Mouse (Mus musculus): Measurements from ENCODE around the gene Gm8094. TPM values are rescaled to one million over a fixed set of nuclear protein-coding genes. Genes with fewer than 3 reads are reported as not detected.
"Not testable (repeated sequence)": the region's sequence is repeated elsewhere in the genome, so short reads cannot be mapped to it uniquely, and the experiment has no call there.

Gene Gm8094
- polyA plus RNA-seq (2016; fragmentation: Nextera tagmentation; extraction: Ambion mirVana) = not detected in 2 replicates

DNA sequence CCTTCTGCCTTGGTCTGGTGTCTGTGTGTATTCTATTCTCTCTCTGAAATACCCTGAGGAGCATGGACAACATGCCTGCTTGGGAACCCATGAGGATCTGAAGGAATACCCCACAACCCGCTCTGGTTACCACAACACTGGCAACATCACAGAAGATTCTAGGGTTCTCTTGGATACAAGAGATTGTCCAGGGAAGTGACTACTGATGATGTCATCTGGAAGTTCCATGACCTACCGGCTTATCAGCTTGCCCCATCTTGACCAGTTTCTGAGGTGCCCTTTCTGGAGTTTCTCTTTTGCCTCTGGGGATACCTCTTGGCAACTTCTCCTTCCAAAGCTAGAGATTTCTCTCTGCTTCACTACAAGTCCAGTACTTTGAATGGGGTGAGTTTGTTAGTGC is at the start of gene Gm8094:
Gm8094 (minus strand) TSS at position 101 of the 400 bp plus-strand sequence.
- not testable (repeated sequence) for ATAC-seq (ENCODE audit: low FRiP score, low read depth); H3K36me3 ChIP-seq; H3K4me2 ChIP-seq (replicated peaks); H3K27ac ChIP-seq; H3K27me3 ChIP-seq (replicated peaks); H3K9ac ChIP-seq; H3K4me3 ChIP-seq; H3K4me1 ChIP-seq; H3K9me3 ChIP-seq
- 94% methylated on average over 2 of the region's 2 CpGs for WGBS

- not testable (repeated sequence) for H3K27me3 ChIP-seq (replicated peaks); H3K4me1 ChIP-seq; H3K4me2 ChIP-seq (replicated peaks); H3K36me3 ChIP-seq; H3K27ac ChIP-seq; H3K9me3 ChIP-seq; H3K9ac ChIP-seq; H3K4me3 ChIP-seq; ATAC-seq (ENCODE audit: low FRiP score, low read depth)
- 93% methylated on average over 3 of the region's 3 CpGs for WGBS
Observed at GRCm38 (mm10) chr14:43119673-43120072, 43.2 kb upstream of the Gm8094 start.

DNA sequence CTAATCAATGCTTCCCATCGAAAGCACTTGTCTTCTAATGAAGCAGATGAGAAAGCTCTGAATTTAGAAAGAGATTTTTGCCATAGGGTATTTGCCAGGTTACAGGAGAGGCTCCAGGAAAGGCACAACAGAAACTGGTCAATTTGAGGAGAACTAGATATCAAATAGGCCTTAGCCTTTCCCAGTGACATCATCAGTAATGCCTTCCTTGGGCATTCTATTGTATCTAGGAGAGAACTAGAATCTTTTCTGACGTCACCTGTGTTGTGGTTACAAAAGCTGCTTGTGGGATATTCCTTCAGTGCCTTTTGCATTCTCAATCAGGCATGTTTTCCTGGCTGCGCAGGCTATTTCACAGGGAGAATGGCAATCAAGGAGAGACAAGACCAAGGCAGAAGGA is 23.9 kb upstream of the Gm8094 start, which contains the start of gene Gm8104:
Gm8104 (plus strand) TSS at position 301 of the 400 bp plus-strand sequence.
- 73% methylated on average over 3 of the region's 3 CpGs for WGBS
- H3K27ac ChIP-seq; H3K9me3 ChIP-seq; H3K9ac ChIP-seq; ATAC-seq (ENCODE audit: low FRiP score, low read depth); H3K27me3 ChIP-seq (replicated peaks); H3K4me2 ChIP-seq (replicated peaks); H3K36me3 ChIP-seq; H3K4me3 ChIP-seq; H3K4me1 ChIP-seq: not testable (repeated sequence)

- not testable (repeated sequence) for H3K9ac ChIP-seq; ATAC-seq (ENCODE audit: low FRiP score, low read depth); H3K36me3 ChIP-seq
Observed at GRCm38 (mm10) chr14:43089103-43089919, 12.9 kb upstream of the Gm8094 start.

DNA sequence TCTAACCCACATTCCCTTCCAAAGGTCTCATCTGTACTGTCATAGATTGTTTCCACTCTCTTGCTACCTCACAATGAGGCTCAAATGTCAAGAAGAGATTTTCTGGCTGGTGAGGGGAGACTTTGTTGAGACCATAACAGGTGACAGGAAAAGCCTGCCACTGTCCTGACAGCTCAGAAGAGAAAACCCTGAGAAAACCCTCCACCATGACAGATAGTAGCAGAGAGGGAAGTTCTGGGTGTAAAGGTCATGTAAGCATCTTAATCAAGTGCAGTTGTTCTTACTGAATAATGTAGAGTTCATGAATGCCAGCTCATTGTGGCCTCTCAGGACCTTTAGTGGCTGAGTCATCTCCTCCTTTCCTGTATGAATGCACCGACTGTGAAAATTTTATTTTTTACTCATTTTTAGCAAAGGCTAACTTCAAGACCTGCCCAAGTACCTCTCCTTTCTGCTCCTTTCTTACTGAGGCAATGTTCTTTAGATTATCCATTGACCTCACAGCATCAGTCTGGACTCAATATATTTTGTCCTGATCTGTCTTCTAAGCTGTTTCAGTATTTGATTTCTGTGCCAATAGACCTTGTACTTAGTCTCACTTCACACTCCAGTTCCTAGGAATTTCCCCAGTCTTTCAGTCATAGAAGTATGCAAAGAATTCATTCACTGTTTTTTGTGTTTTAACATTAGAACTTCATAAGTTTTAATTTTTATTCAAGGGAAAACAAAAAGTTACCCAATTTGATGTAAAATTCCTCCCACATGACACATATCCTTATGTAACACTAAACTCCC is 8.7 kb upstream of the Gm8094 start:
- H3K9ac ChIP-seq; H3K9me3 ChIP-seq; H3K4me3 ChIP-seq; ATAC-seq (ENCODE audit: low FRiP score, low read depth); H3K4me1 ChIP-seq; H3K27ac ChIP-seq; H3K4me2 ChIP-seq (replicated peaks); H3K27me3 ChIP-seq (replicated peaks); H3K36me3 ChIP-seq: not testable (repeated sequence)
- WGBS = 77% methylated on average over 1 of the region's 1 CpGs

More at GRCm38 (mm10) chr14:43089103-43089919, 12.9 kb upstream of the Gm8094 start:
- WGBS = 33% methylated on average over 1 of the region's 14 CpGs
- not testable (repeated sequence) for H3K9me3 ChIP-seq; H3K27ac ChIP-seq; H3K27me3 ChIP-seq (replicated peaks); H3K4me3 ChIP-seq; H3K4me2 ChIP-seq (replicated peaks); H3K4me1 ChIP-seq

DNA sequence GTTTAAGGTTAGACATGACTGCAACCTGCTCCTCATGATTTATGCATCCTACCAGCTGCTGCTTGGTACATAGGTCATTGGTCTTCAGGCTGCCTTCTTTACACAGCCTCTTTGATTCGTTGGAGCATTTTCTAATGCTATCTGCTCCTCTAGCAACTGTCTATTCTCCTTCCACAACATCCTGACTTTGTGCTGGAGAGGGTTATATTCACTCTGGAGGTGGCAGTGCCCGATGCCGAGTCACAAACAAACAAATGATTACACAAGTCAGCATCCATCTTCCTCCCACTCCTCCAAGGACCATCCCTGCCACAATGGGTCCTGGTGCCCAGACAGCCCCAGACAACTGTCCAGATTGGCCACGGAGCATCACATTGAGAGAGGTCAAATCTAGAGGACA is 16.3 kb downstream of the Gm8094 start:
- H3K36me3 ChIP-seq; H3K4me3 ChIP-seq; H3K4me2 ChIP-seq (replicated peaks); H3K4me1 ChIP-seq; H3K27me3 ChIP-seq (replicated peaks); ATAC-seq (ENCODE audit: low FRiP score, low read depth); H3K9ac ChIP-seq; H3K27ac ChIP-seq; H3K9me3 ChIP-seq: not testable (repeated sequence)
- 75% methylated on average over 4 of the region's 4 CpGs for WGBS

DNA sequence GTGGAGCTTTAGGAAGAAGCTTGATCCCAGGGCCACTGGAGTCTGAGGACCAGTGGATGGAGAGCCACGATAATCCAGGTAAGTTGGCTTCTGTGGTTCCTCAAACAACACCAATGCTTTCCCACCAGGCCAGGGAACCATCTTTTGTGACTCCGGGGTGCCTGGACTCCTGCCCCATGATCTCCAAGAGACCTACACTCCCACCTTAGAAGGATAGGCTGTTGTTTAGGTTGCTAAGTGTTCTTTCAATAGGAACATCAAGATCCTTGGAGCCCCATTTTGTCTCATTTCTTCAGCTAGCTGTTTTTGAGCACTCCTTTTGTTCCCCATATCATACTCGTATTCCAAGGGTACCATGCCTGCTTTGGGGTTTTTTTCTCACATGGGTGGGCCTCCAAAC is 18.4 kb downstream of the Gm8094 start:
- not testable (repeated sequence) for H3K4me2 ChIP-seq (replicated peaks); H3K4me3 ChIP-seq; ATAC-seq (ENCODE audit: low FRiP score, low read depth); H3K9me3 ChIP-seq; H3K27ac ChIP-seq; H3K9ac ChIP-seq; H3K4me1 ChIP-seq; H3K36me3 ChIP-seq; H3K27me3 ChIP-seq (replicated peaks)
- WGBS = 77% methylated on average over 3 of the region's 3 CpGs

Other genes starting within 250 kb of the Gm8094 start
- not detected in 2 replicates for gene Gm21977, start 223.2 kb downstream of the Gm8094 start, polyA plus RNA-seq (2016; fragmentation: Nextera tagmentation; extraction: Ambion mirVana)
- gene Gm8082, start 83.0 kb downstream of the Gm8094 start, polyA plus RNA-seq (2016; fragmentation: Nextera tagmentation; extraction: Ambion mirVana) = not detected in 2 replicates
- gene Gm10376, start 61.0 kb downstream of the Gm8094 start, polyA plus RNA-seq (2016; fragmentation: Nextera tagmentation; extraction: Ambion mirVana) = not detected in 2 replicates
- not detected in 2 replicates for gene Gm8104, start 24.0 kb upstream of the Gm8094 start, polyA plus RNA-seq (2016; fragmentation: Nextera tagmentation; extraction: Ambion mirVana)
- not detected in 2 replicates for gene Gm7233, start 103.2 kb upstream of the Gm8094 start, polyA plus RNA-seq (2016; fragmentation: Nextera tagmentation; extraction: Ambion mirVana)
- not detected in 2 replicates for gene Gm8122, start 158.7 kb upstream of the Gm8094 start, polyA plus RNA-seq (2016; fragmentation: Nextera tagmentation; extraction: Ambion mirVana)
- gene Gm8126, start 182.0 kb upstream of the Gm8094 start, polyA plus RNA-seq (2016; fragmentation: Nextera tagmentation; extraction: Ambion mirVana) = not detected in 2 replicates
- gene Gm9732, start 198.4 kb upstream of the Gm8094 start, polyA plus RNA-seq (2016; fragmentation: Nextera tagmentation; extraction: Ambion mirVana) = not detected in 2 replicates
- not detected in 2 replicates for gene Gm8127, start 217.2 kb upstream of the Gm8094 start, polyA plus RNA-seq (2016; fragmentation: Nextera tagmentation; extraction: Ambion mirVana)

Measured in neural tube, embryonic 12.5 days (tissue).